Mouse (Mus musculus): ENCODE results near the gene Myl6. TPM values are rescaled to one million over a fixed set of nuclear protein-coding genes. Genes with fewer than 3 reads are reported as not detected.

The Myl6 gene
- total RNA-seq, 2 experiments from 2014 or later: 551 to 619 TPM

Small RNAs within 50 kb of the gene (microRNA-seq; reads per million reads assigned to microRNA genes)
- gene Mir6916 (0 to 0.37 reads per million in 2 experiments), gene Mir8105 (1.8 to 2.0 reads per million in 2 experiments)

Other genes with a start within 250 kb of the Myl6 start
- not detected for gene Apon, start 240.0 kb downstream of the Myl6 start, total RNA-seq (2021)
- not detected for gene Apof, start 225.5 kb downstream of the Myl6 start, total RNA-seq (2021)
- gene Stat2, start 223.6 kb downstream of the Myl6 start, total RNA-seq (2021): 10 to 100 TPM; 27.8 to 30.0 TPM
- 1 to 10 TPM in 1 of 2 experiments, under 1 TPM in 1; 0.84 to 1.1 TPM for gene Il23a, start 195.4 kb downstream of the Myl6 start, total RNA-seq (2021)
- 10 to 100 TPM; 12.3 to 17.4 TPM for gene Pan2, start 190.8 kb downstream of the Myl6 start, total RNA-seq (2021)
- 10 to 100 TPM; 81.1 to 92.0 TPM for gene Cnpy2, start 171.7 kb downstream of the Myl6 start, total RNA-seq (2021)
- gene Cs, start 156.4 kb downstream of the Myl6 start, total RNA-seq (2021): 100 to 1,000 TPM; 232 to 242 TPM
- gene Coq10a, start 125.1 kb downstream of the Myl6 start, total RNA-seq (2021): 10 to 100 TPM; 52.9 to 53.5 TPM
- 10 to 100 TPM; 54.7 to 69.5 TPM for gene Ankrd52, start 117.0 kb downstream of the Myl6 start, total RNA-seq (2021)
- not detected for gene Slc39a5, start 92.9 kb downstream of the Myl6 start, total RNA-seq (2021)
- gene Nabp2, start 82.7 kb downstream of the Myl6 start, total RNA-seq (2021): 100 to 1,000 TPM in 1 of 2 experiments, 10 to 100 TPM in 1; 96.7 to 101 TPM
- 10 to 100 TPM; 68.0 to 76.9 TPM for gene Rnf41, start 82.5 kb downstream of the Myl6 start, total RNA-seq (2021)
- gene Smarcc2, start 34.9 kb downstream of the Myl6 start, total RNA-seq (2021): 100 to 1,000 TPM; 228 to 242 TPM
- 10 to 100 TPM; 17.4 to 18.9 TPM for gene Myl6b, start 4.5 kb upstream of the Myl6 start, total RNA-seq (2021)
- 1 to 10 TPM; 4.6 to 5.0 TPM for gene Esyt1, start 31.7 kb upstream of the Myl6 start, total RNA-seq (2021)
- 10 to 100 TPM; 13.2 to 14.8 TPM for gene Zc3h10, start 53.6 kb upstream of the Myl6 start, total RNA-seq (2021)
- 1,000 to 10,000 TPM; 1,459 to 1,623 TPM for gene Rpl41, start 55.2 kb upstream of the Myl6 start, total RNA-seq (2021)
- 10 to 100 TPM; 62.9 to 65.3 TPM for gene Pa2g4, start 71.8 kb upstream of the Myl6 start, total RNA-seq (2021)
- 1 to 10 TPM; 9.7 to 10.0 TPM for gene Erbb3, start 95.5 kb upstream of the Myl6 start, total RNA-seq (2021)
- gene Rps26, start 132.6 kb upstream of the Myl6 start, total RNA-seq (2021): 100 to 1,000 TPM; 321 to 324 TPM
- gene Ikzf4, start 151.8 kb upstream of the Myl6 start, total RNA-seq (2021): 10 to 100 TPM; 10.7 to 17.2 TPM
- 10 to 100 TPM; 11.4 to 13.3 TPM for gene Suox, start 179.9 kb upstream of the Myl6 start, total RNA-seq (2021)
- 100 to 1,000 TPM; 130 to 136 TPM for gene Rab5b, start 202.1 kb upstream of the Myl6 start, total RNA-seq (2021)
- gene Pmel, start 210.1 kb upstream of the Myl6 start, total RNA-seq (2021): under 1 TPM; 0.49 to 0.62 TPM
- 1 to 10 TPM; 2.7 to 4.0 TPM for gene Cdk2, start 210.9 kb upstream of the Myl6 start, total RNA-seq (2021)

Measured in layer of hippocampus, postnatal 25 days (tissue).